Mouse (Mus musculus) ES-Bruce4 (cell line): ENCODE measurements around the gene Sgce.

ENCODE experiments used
- CTCF ChIP-seq: IDR thresholded peaks from one replicate; pipeline ENCODE4 v1.8.1; 2011; ENCODE audit warnings: low read depth, low read length
- EP300 ChIP-seq: IDR thresholded peaks from 2 replicates; pipeline ENCODE4 v1.6.1; 2011; ENCODE audit warnings: low read depth, low read length; ENCODE audit not compliant: insufficient read depth

GRCm38 (mm10) chr6:4708971-4709370, 38.0 kb downstream of the Sgce start:
- TF ChIP-seq CTCF (no peak), EP300 (no peak)
